Comparison of ENCODE assay signal across 14 mouse cellular contexts in genomic region chr16:17831781-17832180, GRCm38 (mm10). TPM values are rescaled to one million over a fixed set of nuclear protein-coding genes. Genes with fewer than 3 reads are reported as not detected.
DNase-seq lines count a peak whose midpoint lies in the region; ATAC-seq and TF ChIP-seq lines count a peak whose summit lies in the region.
"Had no signal": no experiment of that assay in that cellular context is flagged by ENCODE, and none has a peak within 500 bp of the region (broad histone marks: within the 10 kb centered on the region; RNA-seq: fewer than 3 reads in every experiment).

No protein-coding gene starts in this region.

- H3K36me3 ChIP-seq in hindbrain, embryonic 13.5 days, result no peaks in the 10 kb centered on the region
- no peaks in the 10 kb centered on the region for H3K36me3 ChIP-seq in hindbrain, embryonic 11.5 days (ENCODE audit: control insufficient read depth, insufficient read depth, low read length)
- no peaks in the 10 kb centered on the region for H3K36me3 ChIP-seq in midbrain, postnatal 0 days (ENCODE audit: insufficient read depth, low read length)
- no peaks in the 10 kb centered on the region for H3K36me3 ChIP-seq in midbrain, embryonic 16.5 days (ENCODE audit: control insufficient read depth, insufficient read depth, low read length)
- H3K36me3 ChIP-seq in embryonic facial prominence, embryonic 11.5 days (replicated peaks; ENCODE audit: control insufficient read depth, insufficient read depth, low read depth, low read length), result no peaks in the 10 kb centered on the region
- H3K36me3 ChIP-seq in stomach, postnatal 0 days (ENCODE audit: control insufficient read depth, insufficient read depth, low read length), result no peaks in the 10 kb centered on the region
- H3K36me3 ChIP-seq: forebrain, embryonic 15.5 days had no signal

- H3K27me3 ChIP-seq in hindbrain, embryonic 13.5 days, result peaks cover 79% of the 10 kb centered on the region
- peaks cover 56% of the 10 kb centered on the region for H3K27me3 ChIP-seq in hindbrain, embryonic 11.5 days (ENCODE audit: control insufficient read depth, insufficient read depth, low read length)
- H3K27me3 ChIP-seq in midbrain, postnatal 0 days (ENCODE audit: insufficient read depth, low read length), result peaks cover 8% of the 10 kb centered on the region; the same call in 1 of the 2 replicates
- H3K27me3 ChIP-seq in midbrain, embryonic 16.5 days (ENCODE audit: control insufficient read depth, insufficient read depth, low read depth, low read length), result peaks cover 24% of the 10 kb centered on the region
- H3K27me3 ChIP-seq in embryonic facial prominence, embryonic 11.5 days (ENCODE audit: control insufficient read depth, insufficient read depth, low read length), result peaks cover 54% of the 10 kb centered on the region
- peaks cover 22% of the 10 kb centered on the region; the same call in 1 of the 2 replicates for H3K27me3 ChIP-seq in stomach, postnatal 0 days (ENCODE audit: control insufficient read depth, insufficient read depth, low read length)

- no peak overlapping the region for H3K27ac ChIP-seq in hindbrain, embryonic 13.5 days
- H3K27ac ChIP-seq in hindbrain, embryonic 11.5 days (ENCODE audit: low read depth, low read length), result no peak overlapping the region
- no peak overlapping the region for H3K27ac ChIP-seq in midbrain, postnatal 0 days (ENCODE audit: low read depth, low read length)
- no peak overlapping the region for H3K27ac ChIP-seq in midbrain, embryonic 16.5 days (ENCODE audit: low read length)
- H3K27ac ChIP-seq in embryonic facial prominence, embryonic 11.5 days (replicated peaks; ENCODE audit: low read depth, low read length), result no peak overlapping the region
- no peak overlapping the region for H3K27ac ChIP-seq in stomach, postnatal 0 days (replicated peaks)
- H3K27ac ChIP-seq: forebrain, embryonic 15.5 days had no signal

- peaks cover 31% of the 10 kb centered on the region for H3K4me1 ChIP-seq in hindbrain, embryonic 13.5 days (replicated peaks)
- peaks cover 3% of the 10 kb centered on the region for H3K4me1 ChIP-seq in hindbrain, embryonic 11.5 days (replicated peaks; ENCODE audit: control insufficient read depth, insufficient read depth, low read length)
- peaks cover 12% of the 10 kb centered on the region; the same call in 1 of the 2 replicates for H3K4me1 ChIP-seq in midbrain, postnatal 0 days (ENCODE audit: insufficient read depth, low read length)
- peaks cover 18% of the 10 kb centered on the region for H3K4me1 ChIP-seq in midbrain, embryonic 16.5 days (ENCODE audit: control insufficient read depth, insufficient read depth, low read length)
- H3K4me1 ChIP-seq in embryonic facial prominence, embryonic 11.5 days (ENCODE audit: control insufficient read depth, insufficient read depth, low read length), result peaks cover 5% of the 10 kb centered on the region; the same call in 1 of the 2 replicates
- H3K4me1 ChIP-seq in stomach, postnatal 0 days (replicated peaks; ENCODE audit: control insufficient read depth, insufficient read depth), result no peaks in the 10 kb centered on the region

- no peak overlapping the region for H3K4me3 ChIP-seq in hindbrain, embryonic 13.5 days
- no peak overlapping the region for H3K4me3 ChIP-seq in hindbrain, embryonic 11.5 days (ENCODE audit: low read depth, low read length)
- H3K4me3 ChIP-seq in midbrain, postnatal 0 days (ENCODE audit: low read depth, low read length), result no peak overlapping the region
- no peak overlapping the region for H3K4me3 ChIP-seq in midbrain, embryonic 16.5 days (ENCODE audit: low read depth, low read length)
- no peak overlapping the region for H3K4me3 ChIP-seq in embryonic facial prominence, embryonic 11.5 days (ENCODE audit: low read depth, low read length)
- no peak overlapping the region for H3K4me3 ChIP-seq in stomach, postnatal 0 days (ENCODE audit: low read depth, low read length)
- H3K4me3 ChIP-seq: forebrain, embryonic 15.5 days had no signal

- 16% methylated on average over 11 of the region's 11 CpGs for WGBS in hindbrain, embryonic 13.5 days
- WGBS in hindbrain, embryonic 11.5 days, result 16% methylated on average over 11 of the region's 11 CpGs
- WGBS in midbrain, postnatal 0 days, result 13% methylated on average over 11 of the region's 11 CpGs
- 10% methylated on average over 11 of the region's 11 CpGs for WGBS in midbrain, embryonic 16.5 days
- 8% methylated on average over 11 of the region's 11 CpGs for WGBS in embryonic facial prominence, embryonic 11.5 days
- 18% methylated on average over 11 of the region's 11 CpGs for WGBS in stomach, postnatal 0 days

- no peak for TF ChIP-seq EP300 in stomach, postnatal 0 days (optimal IDR thresholded peaks at IDR 0.05)

- no peak for DNase-seq in hindbrain, embryonic 11.5 days (ENCODE audit: low spot score)
- peak; percentile 49 for DNase-seq in midbrain, postnatal 0 days (ENCODE audit: low spot score)
- DNase-seq in embryonic facial prominence, embryonic 11.5 days (ENCODE audit: low spot score), result peak; percentile 36
- DNase-seq in stomach, postnatal 0 days (ENCODE audit: low spot score), result no peak
- DNase-seq in adrenal gland, adult (ENCODE audit: inconsistent age in 2 of 2, low spot score in 1 of 2), result no peak
- no peak for DNase-seq in right cerebral cortex, adult 2 months (ENCODE audit: low spot score in 2 of 2)
- DNase-seq: heart, postnatal 14 days; kidney, adult 18-20 months; lung, postnatal 36 days had no signal

- no peak overlapping the region for H3K4me2 ChIP-seq in hindbrain, embryonic 13.5 days
- no peak overlapping the region for H3K4me2 ChIP-seq in hindbrain, embryonic 11.5 days (replicated peaks; ENCODE audit: low read depth, low read length)
- no peak overlapping the region for H3K4me2 ChIP-seq in midbrain, postnatal 0 days (ENCODE audit: low read depth, low read length, poor library complexity, severe bottlenecking)
- no peak overlapping the region for H3K4me2 ChIP-seq in midbrain, embryonic 16.5 days (ENCODE audit: low read length)
- no peak overlapping the region for H3K4me2 ChIP-seq in embryonic facial prominence, embryonic 11.5 days (ENCODE audit: low read depth, low read length)
- no peak overlapping the region for H3K4me2 ChIP-seq in stomach, postnatal 0 days (replicated peaks; ENCODE audit: low read depth)

- 0 out of 2 replicates have a peak overlapping the region, but pooled peaks have one; percentile 8 for H3K9ac ChIP-seq in hindbrain, embryonic 13.5 days
- no peak overlapping the region for H3K9ac ChIP-seq in hindbrain, embryonic 11.5 days (ENCODE audit: low read depth, low read length)
- no peak overlapping the region for H3K9ac ChIP-seq in midbrain, postnatal 0 days (replicated peaks; ENCODE audit: low read length, poor library complexity, severe bottlenecking)
- no peak overlapping the region for H3K9ac ChIP-seq in midbrain, embryonic 16.5 days (ENCODE audit: low read depth, low read length)
- H3K9ac ChIP-seq in embryonic facial prominence, embryonic 11.5 days (replicated peaks; ENCODE audit: low read length), result no peak overlapping the region
- H3K9ac ChIP-seq in stomach, postnatal 0 days (ENCODE audit: low read length), result no peak overlapping the region
- H3K9ac ChIP-seq: forebrain, embryonic 15.5 days had no signal

- peak; percentile 61 for TF ChIP-seq CTCF in midbrain, postnatal 0 days (IDR thresholded peaks at IDR 0.05)
- TF ChIP-seq CTCF in stomach, postnatal 0 days (IDR thresholded peaks at IDR 0.05; ENCODE audit: low read depth), result peak; percentile 60

- no peak for ATAC-seq in hindbrain, embryonic 13.5 days (ENCODE audit: low FRiP score)
- ATAC-seq in hindbrain, embryonic 11.5 days (ENCODE audit: low FRiP score), result no peak
- ATAC-seq in midbrain, postnatal 0 days (ENCODE audit: low FRiP score), result no peak
- no peak for ATAC-seq in midbrain, embryonic 16.5 days
- ATAC-seq in embryonic facial prominence, embryonic 11.5 days (replicated peaks; ENCODE audit: insufficient number of reproducible peaks, low FRiP score, low TSS enrichment, low read depth), result no peak
- ATAC-seq in stomach, postnatal 0 days (ENCODE audit: low FRiP score, low TSS enrichment), result no peak
- ATAC-seq: CD4-positive, CD25-positive, alpha-beta regulatory T cell, adult 4 months; forebrain, embryonic 15.5 days had no signal

- no peaks in the 10 kb centered on the region for H3K9me3 ChIP-seq in hindbrain, embryonic 13.5 days
- H3K9me3 ChIP-seq in hindbrain, embryonic 11.5 days (ENCODE audit: control insufficient read depth, low read length), result no peaks in the 10 kb centered on the region
- H3K9me3 ChIP-seq in midbrain, postnatal 0 days (ENCODE audit: low read length), result no peaks in the 10 kb centered on the region
- no peaks in the 10 kb centered on the region for H3K9me3 ChIP-seq in midbrain, embryonic 16.5 days (replicated peaks; ENCODE audit: control insufficient read depth, low read length, poor library complexity, severe bottlenecking)
- H3K9me3 ChIP-seq in embryonic facial prominence, embryonic 11.5 days (replicated peaks; ENCODE audit: control insufficient read depth, low read length), result no peaks in the 10 kb centered on the region
- no peaks in the 10 kb centered on the region for H3K9me3 ChIP-seq in stomach, postnatal 0 days (ENCODE audit: control insufficient read depth, low read length)
- H3K9me3 ChIP-seq: forebrain, embryonic 15.5 days had no signal

RNA-seq across cellular contexts. Expression of gene B830017H08Rik, which starts 1.1 kb away (rescaled TPM):
- 2.1 and 2.2 TPM in 2 replicates for polyA plus RNA-seq in hindbrain, embryonic 13.5 days (2015; fragmentation: Nextera tagmentation; extraction: Ambion mirVana)
- 0.20 and 0.49 TPM in 2 replicates for polyA plus RNA-seq in hindbrain, embryonic 11.5 days (2014; fragmentation: Nextera tagmentation; extraction: Ambion mirVana)
- 7.0 and 13.5 TPM in 2 replicates for total RNA-seq in midbrain, postnatal 0 days (2014; rRNA removed)
- polyA plus RNA-seq in midbrain, postnatal 0 days (2015; fragmentation: Nextera tagmentation; extraction: Ambion mirVana), result 7.8 and 8.5 TPM in 2 replicates
- polyA plus RNA-seq in midbrain, embryonic 16.5 days (2015; fragmentation: Nextera tagmentation; extraction: Ambion mirVana), result 3.8 and 4.2 TPM in 2 replicates
- not detected in 2 replicates for polyA plus RNA-seq in embryonic facial prominence, embryonic 11.5 days (2014; fragmentation: Nextera tagmentation; extraction: Ambion mirVana)
- polyA plus RNA-seq in stomach, postnatal 0 days (2015; fragmentation: Nextera tagmentation; extraction: Ambion mirVana), result not detected in 2 replicates
- total RNA-seq: heart, postnatal 14 days had no signal
- polyA plus RNA-seq: CD4-positive, CD25-positive, alpha-beta regulatory T cell, adult 4 months; small intestine, adult 2 months had no signal

RNA-seq across cellular contexts. Expression of gene Car15, which starts 6.4 kb away (rescaled TPM):
- polyA plus RNA-seq in hindbrain, embryonic 13.5 days (2015; fragmentation: Nextera tagmentation; extraction: Ambion mirVana), result 4.5 and 4.8 TPM in 2 replicates
- polyA plus RNA-seq in hindbrain, embryonic 11.5 days (2014; fragmentation: Nextera tagmentation; extraction: Ambion mirVana), result 1.8 and 2.9 TPM in 2 replicates
- 2.4 and 12.8 TPM in 2 replicates for total RNA-seq in midbrain, postnatal 0 days (2014; rRNA removed)
- 1.7 and 2.0 TPM in 2 replicates for polyA plus RNA-seq in midbrain, postnatal 0 days (2015; fragmentation: Nextera tagmentation; extraction: Ambion mirVana)
- 3.3 and 4.4 TPM in 2 replicates for polyA plus RNA-seq in midbrain, embryonic 16.5 days (2015; fragmentation: Nextera tagmentation; extraction: Ambion mirVana)
- 1.7 and 2.0 TPM in 2 replicates for polyA plus RNA-seq in embryonic facial prominence, embryonic 11.5 days (2014; fragmentation: Nextera tagmentation; extraction: Ambion mirVana)
- polyA plus RNA-seq in stomach, postnatal 0 days (2015; fragmentation: Nextera tagmentation; extraction: Ambion mirVana), result 0.63 and 1.3 TPM in 2 replicates

RNA-seq across cellular contexts. Expression of gene Scarf2, which starts 34.7 kb away (rescaled TPM):
- 1.6 and 2.0 TPM in 2 replicates for polyA plus RNA-seq in hindbrain, embryonic 13.5 days (2015; fragmentation: Nextera tagmentation; extraction: Ambion mirVana)
- 6.4 and 7.2 TPM in 2 replicates for polyA plus RNA-seq in hindbrain, embryonic 11.5 days (2014; fragmentation: Nextera tagmentation; extraction: Ambion mirVana)
- 8.5 and 12.6 TPM in 2 replicates for total RNA-seq in midbrain, postnatal 0 days (2014; rRNA removed)
- polyA plus RNA-seq in midbrain, postnatal 0 days (2015; fragmentation: Nextera tagmentation; extraction: Ambion mirVana), result 2.1 and 2.4 TPM in 2 replicates
- 0.88 and 1.2 TPM in 2 replicates for polyA plus RNA-seq in midbrain, embryonic 16.5 days (2015; fragmentation: Nextera tagmentation; extraction: Ambion mirVana)
- polyA plus RNA-seq in embryonic facial prominence, embryonic 11.5 days (2014; fragmentation: Nextera tagmentation; extraction: Ambion mirVana), result 13.5 and 15.3 TPM in 2 replicates
- 7.8 and 10.7 TPM in 2 replicates for polyA plus RNA-seq in stomach, postnatal 0 days (2015; fragmentation: Nextera tagmentation; extraction: Ambion mirVana)
- polyA plus RNA-seq: CD4-positive, CD25-positive, alpha-beta regulatory T cell, adult 4 months had no signal

RNA-seq across cellular contexts. Expression of gene Gm20518, which starts 59.7 kb away (rescaled TPM):
- polyA plus RNA-seq in hindbrain, embryonic 13.5 days (2015; fragmentation: Nextera tagmentation; extraction: Ambion mirVana), result 0.63 and 0.65 TPM in 2 replicates
- polyA plus RNA-seq in hindbrain, embryonic 11.5 days (2014; fragmentation: Nextera tagmentation; extraction: Ambion mirVana), result 0.15 and 0.29 TPM in 2 replicates
- total RNA-seq in midbrain, postnatal 0 days (2014; rRNA removed), result 0.66 and 1.6 TPM in 2 replicates
- 0.15 and 0.25 TPM in 2 replicates for polyA plus RNA-seq in midbrain, postnatal 0 days (2015; fragmentation: Nextera tagmentation; extraction: Ambion mirVana)
- polyA plus RNA-seq in midbrain, embryonic 16.5 days (2015; fragmentation: Nextera tagmentation; extraction: Ambion mirVana), result 0.48 and 0.49 TPM in 2 replicates
- polyA plus RNA-seq in embryonic facial prominence, embryonic 11.5 days (2014; fragmentation: Nextera tagmentation; extraction: Ambion mirVana), result 0.14 and 0.20 TPM in 2 replicates
- polyA plus RNA-seq in stomach, postnatal 0 days (2015; fragmentation: Nextera tagmentation; extraction: Ambion mirVana), result 0.07 TPM in 1 of 2 replicates, not detected in the other

Comparison
In these comparisons a context has a peak if more than half of its experiments do, and no peak if none do; other contexts are left out.
1. DNase-seq: peak in midbrain, postnatal 0 days (single experiment) and embryonic facial prominence, embryonic 11.5 days (single experiment); none in hindbrain, embryonic 11.5 days (single experiment), stomach, postnatal 0 days (single experiment), adrenal gland, adult (0 of 2) and right cerebral cortex, adult 2 months (0 of 2).